Mouse (Mus musculus): ENCODE measurements around the gene Lcorl. TPM values are rescaled to one million over a fixed set of nuclear protein-coding genes. Genes with fewer than 3 reads are reported as not detected.

Gene Lcorl
- 64.4 and 71.3 TPM in 2 replicates for polyA plus RNA-seq (2015; fragmentation: Nextera tagmentation; extraction: Ambion mirVana)

DNA sequence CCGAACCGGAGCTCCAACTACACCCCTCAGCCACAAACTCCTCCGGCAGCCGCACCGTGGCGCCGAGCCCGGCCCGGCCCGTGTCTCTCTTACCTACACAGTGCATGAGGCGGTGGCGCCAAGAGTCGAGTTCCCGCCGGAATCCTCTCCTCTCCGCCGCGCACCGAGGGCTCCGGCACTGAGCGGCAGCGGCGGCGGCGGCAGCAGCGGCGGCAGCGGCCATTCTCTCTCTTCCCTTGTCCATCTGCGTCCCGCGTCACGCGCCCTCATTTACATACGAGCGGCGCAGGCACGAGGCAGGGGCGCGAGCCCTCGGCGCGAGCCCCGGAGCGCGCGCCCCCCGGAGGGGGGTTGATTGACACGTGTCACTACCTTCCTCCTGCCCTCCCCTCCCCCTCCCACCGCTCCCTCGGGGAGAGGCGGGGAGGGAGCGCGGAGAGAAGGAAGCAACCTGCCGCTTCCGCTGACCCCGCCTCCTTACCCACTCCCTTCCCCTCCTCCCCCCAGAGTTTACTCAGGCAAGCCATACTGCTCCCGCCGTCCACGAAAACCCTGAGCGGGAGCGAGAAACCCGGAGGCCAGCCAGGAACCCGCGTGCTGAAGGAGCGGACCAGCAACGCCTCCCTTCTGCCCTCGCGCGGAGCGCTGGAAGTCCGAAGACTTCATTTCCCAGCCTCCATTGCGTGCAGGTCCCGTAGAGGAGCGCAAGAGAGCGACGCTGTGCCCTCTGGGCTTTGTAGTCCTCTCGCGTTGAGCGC, at the start of gene Lcorl:
Lcorl (minus strand) TSS at position 362 of the 758 bp plus-strand sequence.
- H3K27me3 ChIP-seq: peaks cover 7% of the 10 kb centered on the region
- WGBS: under 1% methylated on average over 50 of the region's 79 CpGs
- H3K36me3 ChIP-seq: no peaks in the 10 kb centered on the region
- ATAC-seq: peak; percentile 97
- peak within 1 kb of the TSS; percentile 97 for H3K9ac ChIP-seq (replicated peaks)
- H3K9me3 ChIP-seq: no peaks in the 10 kb centered on the region
- peak within 1 kb of the TSS; percentile 98 for H3K27ac ChIP-seq
- peak within 1 kb of the TSS; percentile 71 for H3K4me2 ChIP-seq (replicated peaks)
- H3K4me3 ChIP-seq (replicated peaks): peak within 1 kb of the TSS; percentile 84
- H3K4me1 ChIP-seq (replicated peaks): peaks cover 9% of the 10 kb centered on the region

- Histone ChIP-seq H3K4me1 (replicated peaks) (no peaks in the 10 kb centered on the region), H3K4me3 (replicated peaks) (no peak overlapping the region), H3K36me3 (no peaks in the 10 kb centered on the region), H3K27me3 (no peaks in the 10 kb centered on the region), H3K4me2 (replicated peaks) (no peak overlapping the region), H3K27ac (no peak overlapping the region), H3K9ac (replicated peaks) (no peak overlapping the region), H3K9me3 (no peaks in the 10 kb centered on the region)
- 96% methylated on average over 2 of the region's 2 CpGs for WGBS
- ATAC-seq: no peak
Observed at GRCm38 (mm10) chr5:45904683-45905082, 47.3 kb upstream of the Lcorl start.

DNA sequence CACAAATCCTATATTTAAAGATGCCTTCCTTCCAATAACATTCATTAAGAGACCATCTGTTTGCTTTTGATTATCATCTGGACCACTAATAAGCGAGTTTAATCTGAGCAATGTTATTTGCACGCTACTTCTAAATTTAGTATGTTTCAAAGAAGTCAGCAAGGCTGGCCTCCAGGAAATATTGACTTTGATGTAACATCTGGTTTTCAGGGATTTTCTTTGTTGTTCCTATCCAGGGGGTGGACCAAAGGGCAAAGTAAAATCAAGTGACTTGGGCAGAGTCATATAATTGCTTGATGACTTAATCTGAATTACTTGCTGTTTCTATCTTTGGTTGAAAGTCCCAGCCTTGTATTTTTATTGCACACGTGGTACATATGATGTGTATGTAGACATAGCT, 45.8 kb upstream of the Lcorl start:
- no peaks in the 10 kb centered on the region for H3K36me3 ChIP-seq
- H3K27ac ChIP-seq: no peak overlapping the region
- no peak overlapping the region for H3K9ac ChIP-seq (replicated peaks)
- no peak overlapping the region for H3K4me3 ChIP-seq (replicated peaks)
- H3K27me3 ChIP-seq: no peaks in the 10 kb centered on the region
- no peaks in the 10 kb centered on the region for H3K4me1 ChIP-seq (replicated peaks)
- no peaks in the 10 kb centered on the region for H3K9me3 ChIP-seq
- H3K4me2 ChIP-seq (replicated peaks): no peak overlapping the region
- 77% methylated on average over 3 of the region's 3 CpGs for WGBS
- ATAC-seq: no peak

DNA sequence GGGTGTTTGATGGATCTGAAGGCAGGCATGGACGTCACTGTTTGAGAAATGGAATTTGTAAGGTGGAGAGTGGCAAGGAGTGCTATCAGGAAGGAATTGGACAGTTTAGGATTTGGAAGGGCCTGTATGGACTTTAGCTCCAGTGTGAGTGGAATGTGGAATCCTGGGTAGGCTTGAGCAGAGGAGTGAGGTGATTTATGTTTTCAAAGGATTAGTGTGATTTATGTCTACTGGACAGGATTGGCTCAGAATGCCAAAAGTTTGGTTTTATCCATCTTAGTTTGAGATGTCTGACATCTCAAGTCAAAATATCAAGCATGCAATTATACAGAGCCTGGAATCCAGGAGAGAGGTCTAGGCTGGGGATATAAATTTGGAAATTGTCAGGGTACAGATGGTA, 37.9 kb upstream of the Lcorl start:
- no peaks in the 10 kb centered on the region for H3K9me3 ChIP-seq
- H3K27me3 ChIP-seq: no peaks in the 10 kb centered on the region
- no peaks in the 10 kb centered on the region for H3K36me3 ChIP-seq
- H3K4me1 ChIP-seq (replicated peaks): no peaks in the 10 kb centered on the region
- no peak overlapping the region for H3K4me3 ChIP-seq (replicated peaks)
- no peak for ATAC-seq
- WGBS: 71% methylated on average over 1 of the region's 1 CpGs
- no peak overlapping the region for H3K4me2 ChIP-seq (replicated peaks)
- no peak overlapping the region for H3K27ac ChIP-seq
- no peak overlapping the region for H3K9ac ChIP-seq (replicated peaks)

DNA sequence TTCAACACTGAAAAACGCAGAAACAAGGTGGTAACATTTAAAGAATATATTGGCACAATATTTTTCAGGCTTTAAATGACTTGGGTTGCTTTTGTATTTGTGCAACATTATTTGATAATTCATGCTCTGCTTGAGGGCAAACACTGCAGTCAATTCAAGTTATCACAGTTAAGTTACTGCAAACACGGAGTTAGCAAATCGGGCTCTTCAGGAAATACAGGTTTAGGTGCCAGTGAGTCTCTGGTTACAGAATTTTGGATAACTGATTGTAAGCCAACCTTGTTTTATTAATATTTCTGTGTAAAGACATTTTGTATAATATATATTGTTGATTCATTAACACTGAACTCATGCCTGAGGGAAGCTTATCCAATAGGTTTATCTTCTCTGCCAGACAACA, 36.3 kb upstream of the Lcorl start:
- no peak overlapping the region for H3K9ac ChIP-seq (replicated peaks)
- 87% methylated on average over 3 of the region's 3 CpGs for WGBS
- H3K9me3 ChIP-seq: no peaks in the 10 kb centered on the region
- H3K4me1 ChIP-seq (replicated peaks): no peaks in the 10 kb centered on the region
- no peak overlapping the region for H3K4me3 ChIP-seq (replicated peaks)
- H3K4me2 ChIP-seq (replicated peaks): no peak overlapping the region
- no peaks in the 10 kb centered on the region for H3K27me3 ChIP-seq
- H3K36me3 ChIP-seq: no peaks in the 10 kb centered on the region
- H3K27ac ChIP-seq: no peak overlapping the region
- no peak for ATAC-seq

GRCm38 (mm10) chr5:45876328-45876727, 18.9 kb upstream of the Lcorl start:
- H3K4me3 ChIP-seq (replicated peaks): no peak overlapping the region
- H3K27me3 ChIP-seq: no peaks in the 10 kb centered on the region
- no peaks in the 10 kb centered on the region for H3K9me3 ChIP-seq
- no peak overlapping the region for H3K9ac ChIP-seq (replicated peaks)
- H3K27ac ChIP-seq: no peak overlapping the region
- H3K4me1 ChIP-seq (replicated peaks): no peaks in the 10 kb centered on the region
- no peaks in the 10 kb centered on the region for H3K36me3 ChIP-seq
- no peak for ATAC-seq
- 92% methylated on average over 1 of the region's 1 CpGs for WGBS
- no peak overlapping the region for H3K4me2 ChIP-seq (replicated peaks)

GRCm38 (mm10) chr5:45875472-45875871, 18.1 kb upstream of the Lcorl start:
- Histone ChIP-seq H3K9ac (replicated peaks) (no peak overlapping the region), H3K4me2 (replicated peaks) (no peak overlapping the region), H3K4me1 (replicated peaks) (no peaks in the 10 kb centered on the region), H3K4me3 (replicated peaks) (no peak overlapping the region), H3K27ac (no peak overlapping the region), H3K36me3 (no peaks in the 10 kb centered on the region), H3K9me3 (no peaks in the 10 kb centered on the region), H3K27me3 (no peaks in the 10 kb centered on the region)
- ATAC-seq: no peak
- WGBS: 89% methylated on average over 4 of the region's 4 CpGs

DNA sequence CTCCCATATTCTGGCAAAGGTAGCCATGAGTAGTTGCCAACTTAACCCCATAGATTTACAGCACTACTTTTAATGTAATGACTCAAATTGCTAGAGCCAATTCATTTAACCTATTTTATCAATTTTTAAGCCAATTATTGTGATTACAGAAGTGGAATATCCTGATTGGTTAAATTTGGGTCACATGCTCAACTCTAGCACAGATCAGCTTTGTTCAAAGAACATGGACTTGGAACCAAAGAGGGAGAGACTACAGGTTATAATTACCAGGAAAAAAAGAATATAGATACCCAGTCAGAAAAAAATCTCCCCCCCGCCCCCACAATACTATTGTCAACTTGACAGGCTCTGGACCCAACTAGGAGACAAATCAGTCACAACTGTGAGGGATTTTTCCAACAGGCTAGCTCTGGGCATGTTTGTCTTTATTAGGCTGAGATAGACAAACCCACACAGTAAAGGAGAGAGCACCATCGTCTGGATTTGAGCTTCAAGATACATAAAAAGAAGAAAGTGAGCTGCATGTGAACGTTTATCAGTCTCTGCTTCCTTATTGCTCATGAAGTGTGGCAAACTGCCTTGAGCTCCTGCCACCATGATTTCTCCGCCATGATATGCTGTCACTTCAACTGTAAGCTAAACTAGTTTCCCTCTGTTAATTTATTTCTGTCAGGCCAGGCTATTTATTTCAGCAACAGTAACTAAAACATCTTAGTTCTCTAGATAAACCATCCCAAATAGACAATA, 17.0 kb upstream of the Lcorl start:
- Histone ChIP-seq H3K4me1 (replicated peaks) (no peaks in the 10 kb centered on the region), H3K27me3 (no peaks in the 10 kb centered on the region), H3K36me3 (no peaks in the 10 kb centered on the region), H3K9me3 (no peaks in the 10 kb centered on the region), H3K4me3 (replicated peaks) (no peak overlapping the region), H3K9ac (replicated peaks) (no peak overlapping the region), H3K4me2 (replicated peaks) (no peak overlapping the region), H3K27ac (no peak overlapping the region)
- WGBS: 94% methylated on average over 4 of the region's 4 CpGs
- no peak for ATAC-seq

GRCm38 (mm10) chr5:45858368-45858767, 953 bp upstream of the Lcorl start:
- no peak for ATAC-seq
- Histone ChIP-seq H3K4me3 (replicated peaks) (peak overlapping the region; percentile 84; the same call in 1 of the 2 replicates), H3K27ac (no peak overlapping the region), H3K9ac (replicated peaks) (peak overlapping the region; percentile 52; the same call in 1 of the 2 replicates), H3K4me2 (replicated peaks) (peak overlapping the region; percentile 71), H3K36me3 (no peaks in the 10 kb centered on the region), H3K27me3 (peaks cover 7% of the 10 kb centered on the region), H3K4me1 (replicated peaks) (peaks cover 9% of the 10 kb centered on the region), H3K9me3 (no peaks in the 10 kb centered on the region)
- 86% methylated on average over 2 of the region's 2 CpGs for WGBS

GRCm38 (mm10) chr5:45856876-45857253, 550 bp downstream of the Lcorl start:
- peak overlapping the region; percentile 84 for H3K4me3 ChIP-seq (replicated peaks)
- H3K36me3 ChIP-seq: no peaks in the 10 kb centered on the region
- under 1% methylated on average over 40 of the region's 56 CpGs for WGBS
- H3K27me3 ChIP-seq: peaks cover 7% of the 10 kb centered on the region
- peaks cover 9% of the 10 kb centered on the region for H3K4me1 ChIP-seq (replicated peaks)
- H3K9ac ChIP-seq (replicated peaks): peak overlapping the region; percentile 97
- H3K27ac ChIP-seq: peak overlapping the region; percentile 98
- peak; percentile 31 for ATAC-seq
- no peaks in the 10 kb centered on the region for H3K9me3 ChIP-seq
- peak overlapping the region; percentile 71 for H3K4me2 ChIP-seq (replicated peaks)

GRCm38 (mm10) chr5:45856303-45856821, 1.1 kb downstream of the Lcorl start:
- Histone ChIP-seq H3K4me3 (replicated peaks) (peak overlapping the region; percentile 84), H3K9me3 (no peaks in the 10 kb centered on the region), H3K9ac (replicated peaks) (peak overlapping the region; percentile 97), H3K27ac (peak overlapping the region; percentile 98), H3K27me3 (peaks cover 7% of the 10 kb centered on the region), H3K4me1 (replicated peaks) (peaks cover 9% of the 10 kb centered on the region), H3K4me2 (replicated peaks) (peak overlapping the region; percentile 71), H3K36me3 (no peaks in the 10 kb centered on the region)
- peak; percentile 57 for ATAC-seq
- WGBS: 0% methylated on average over 25 of the region's 37 CpGs
